Mouse (Mus musculus): Measurements from ENCODE around the gene Bcor.

- TF ChIP-seq CTCF (IDR thresholded peaks at IDR 0.05; ENCODE audit: insufficient read depth, low read length) (no peak), POLR2A (IDR thresholded peaks at IDR 0.05; ENCODE audit: borderline replicate concordance, extremely low read depth, low read depth, low read length) (no peak)
Measured at GRCm38 (mm10) chrX:12082184-12082583, 78.0 kb downstream of the Bcor start.

Data from lung, adult 2 months (tissue).